Mouse (Mus musculus) CH12.LX (cell line): ENCODE data around the gene Mcf2l. TPM values are rescaled to one million over a fixed set of nuclear protein-coding genes. Genes with fewer than 3 reads are reported as not detected.

Source experiments
- DNase-seq: peaks from one replicate; pipeline ENCODE4 v3.0.0-alpha.2; 2013; ENCODE audit errors: extremely low read depth
- H3K27ac ChIP-seq: 2 replicates; pipeline ENCODE4 v1.5.1; 2012; ENCODE audit warnings: low read depth, mild to moderate bottlenecking, control low read depth, moderate library complexity; ENCODE audit not compliant: insufficient read depth
- H3K27me3 ChIP-seq: replicated peaks from 2 replicates; pipeline ENCODE3; 2012; ENCODE audit warnings: inconsistent platforms
- H3K36me3 ChIP-seq, 2 experiments: replicated peaks in 1 of 2; 2 replicates each; pipeline versions ENCODE3 to v1.6.1; 2012; ENCODE audit warnings: inconsistent platforms in 1 of 2, low read length in 1 of 2, mild to moderate bottlenecking in 1 of 2, mixed read lengths in 1 of 2, moderate library complexity in 1 of 2; ENCODE audit not compliant: control insufficient read depth in 1 of 2, insufficient read depth in 1 of 2
- H3K4me1 ChIP-seq, 2 experiments: 2 replicates each; pipeline ENCODE4 v1.6.1; 2012; ENCODE audit warnings: inconsistent platforms in 1 of 2, moderate library complexity in 1 of 2; ENCODE audit not compliant: insufficient read depth in 2 of 2, control insufficient read depth in 1 of 2
- H3K4me2 ChIP-seq: 2 replicates; pipeline ENCODE4 v1.6.1; 2012; ENCODE audit warnings: low read depth, mild to moderate bottlenecking, control low read depth; ENCODE audit not compliant: poor library complexity, insufficient read depth, severe bottlenecking
- H3K4me3 ChIP-seq, 3 experiments: fragments of 150-350 bp in 1 of 3; sonication (generic) in 1 of 3; replicated peaks in 1 of 3; 2 replicates each; pipeline versions ENCODE3 to v1.5.1; 2011 to 2012; ENCODE audit warnings: low read depth in 2 of 3, low read length in 2 of 3, mild to moderate bottlenecking in 2 of 3, moderate library complexity in 2 of 3, control low read depth in 1 of 3, improper control_type of control experiment in 1 of 3, inconsistent platforms in 1 of 3, mixed read lengths in 1 of 3; ENCODE audit not compliant: poor library complexity in 1 of 3
- H3K79me2 ChIP-seq: replicated peaks from 2 replicates; pipeline ENCODE4 v1.6.1; 2012; ENCODE audit warnings: mild to moderate bottlenecking, moderate library complexity; ENCODE audit not compliant: control insufficient read depth, poor library complexity, insufficient read depth, severe bottlenecking; ENCODE audit errors: extremely low read depth
- H3K9ac ChIP-seq: 2 replicates; pipeline ENCODE4 v1.6.1; 2012; ENCODE audit warnings: low read depth, mild to moderate bottlenecking, control low read depth, moderate library complexity; ENCODE audit not compliant: insufficient read depth
- H3K9me3 ChIP-seq: replicated peaks from 2 replicates; pipeline ENCODE3; 2012; ENCODE audit warnings: low read length, inconsistent platforms, mixed read lengths
- BHLHE40 ChIP-seq: IDR thresholded peaks from 2 replicates; pipeline ENCODE4 v1.6.1; 2011; ENCODE audit warnings: mild to moderate bottlenecking, low read depth, low read length, improper control_type of control experiment
- ELF1 ChIP-seq: IDR thresholded peaks from 2 replicates; pipeline ENCODE4 v1.6.1; 2014; ENCODE audit warnings: low read depth, mild to moderate bottlenecking, inconsistent platforms, low read length, improper control_type of control experiment
- ETS1 ChIP-seq: conservative IDR thresholded peaks from 2 replicates; pipeline ENCODE4 v1.6.1; 2012; ENCODE audit warnings: low read depth, mild to moderate bottlenecking, inconsistent platforms, low read length, improper control_type of control experiment, moderate library complexity
- JUN ChIP-seq: IDR thresholded peaks from 2 replicates; pipeline ENCODE4 v1.6.1; 2011; ENCODE audit warnings: low read depth, mild to moderate bottlenecking, low read length, improper control_type of control experiment, moderate library complexity; ENCODE audit not compliant: insufficient read depth
- MXI1 ChIP-seq: IDR thresholded peaks from 2 replicates; pipeline ENCODE4 v1.6.1; 2011; ENCODE audit warnings: mild to moderate bottlenecking, low read depth, low read length, improper control_type of control experiment
- MYC ChIP-seq: IDR thresholded peaks from 2 replicates; pipeline ENCODE4 v1.6.1; 2011; ENCODE audit warnings: low read depth, mild to moderate bottlenecking, improper control_type of control experiment, low read length
- RAD21 ChIP-seq: IDR thresholded peaks from 2 replicates; pipeline ENCODE4 v1.6.1; 2011; ENCODE audit warnings: low read depth, mild to moderate bottlenecking, low read length, improper control_type of control experiment, moderate library complexity
- RCOR1 ChIP-seq: conservative IDR thresholded peaks from 2 replicates; pipeline ENCODE4 v1.6.1; 2012; ENCODE audit warnings: low read depth, mild to moderate bottlenecking, inconsistent platforms, low read length, improper control_type of control experiment
- SIN3A ChIP-seq: IDR thresholded peaks from 2 replicates; pipeline ENCODE4 v1.6.1; 2012; ENCODE audit warnings: low read length, improper control_type of control experiment, inconsistent platforms
- ZC3H11A ChIP-seq: IDR thresholded peaks from 2 replicates; pipeline ENCODE4 v1.6.1; 2012; ENCODE audit warnings: low read depth, mild to moderate bottlenecking, inconsistent platforms, low read length, improper control_type of control experiment
- ZNF384 ChIP-seq: IDR thresholded peaks from 2 replicates; pipeline ENCODE4 v1.6.1; 2012; ENCODE audit warnings: low read depth, low read length, improper control_type of control experiment, inconsistent platforms
- dilution Hi-C: fragments of 300-500 bp; cut with MboI; formaldehyde crosslinking; loops from 2 replicates; pipeline ENCODE4 v1.14.3; 2020; ENCODE audit warnings: low sequenced_read_pairs; ENCODE audit not compliant: extremely low pct_unique_long_range_greater_than_20kb, extremely low pct_ligation_motif_present
- in situ Hi-C: fragments of 300-500 bp; cut with MboI; formaldehyde crosslinking; loops from 3 replicates; pipeline ENCODE4 v1.14.3; 2019; ENCODE audit warnings: low sequenced_read_pairs, low pct_ligation_motif_present, low pct_unique_long_range_greater_than_20kb, mixed read lengths
- polyA plus RNA-seq: library from polyadenylated mRNA; unstranded; fragments of >175 nt; gene quantifications from 2 replicates; pipeline ENCODE4 v1.2.1, GENCODE M21; 2012; ENCODE audit warnings: low read depth; ENCODE audit not compliant: insufficient read length
- total RNA-seq, 2 experiments: library from RNA; depleted of rRNA; stranded (reverse); fragments of 300-350 nt in 1 of 2; fragments of >200 nt in 1 of 2; gene quantifications; 2 replicates each; pipeline ENCODE4 v1.2.3; 2012 to 2014

Gene Mcf2l
- total and polyA plus RNA-seq, 3 experiments, result not detected

GRCm38 (mm10) chr8:12941161-12941926 lies 67.7 kb downstream of the Mcf2l start:
- no peaks in the 10 kb centered on the region for H3K36me3 ChIP-seq
- DNase-seq, result no peak

GRCm38 (mm10) chr8:12947604-12948573 lies 74.3 kb downstream of the Mcf2l start:
- Histone ChIP-seq H3K9ac (no peak overlapping the region), H3K4me2 (no peak overlapping the region), H3K4me3 (no peak overlapping the region), H3K4me1 (no peaks in the 10 kb centered on the region), H3K9me3 (no peaks in the 10 kb centered on the region), H3K27me3 (peaks cover 96% of the 10 kb centered on the region), H3K27ac (no peak overlapping the region), H3K79me2 (no peaks in the 10 kb centered on the region), H3K36me3 (no peaks in the 10 kb centered on the region)
- in situ Hi-C loops (no loop called here), dilution Hi-C loops (no loop called here)
- no peak for DNase-seq
- TF ChIP-seq JUN, result no peak
- no peak for TF ChIP-seq ZNF384
- TF ChIP-seq RAD21, result no peak

More at GRCm38 (mm10) chr8:12941161-12941926, 67.7 kb downstream of the Mcf2l start:
- in situ Hi-C loops (no loop called here), dilution Hi-C loops (no loop called here)
- Histone ChIP-seq H3K4me1 (no peaks in the 10 kb centered on the region), H3K9me3 (no peaks in the 10 kb centered on the region)
- TF ChIP-seq MXI1, result no peak
- no peak for TF ChIP-seq ZC3H11A
- no peak for TF ChIP-seq ELF1
- TF ChIP-seq ETS1, result no peak
- TF ChIP-seq RCOR1, result no peak
- no peak for TF ChIP-seq SIN3A
- TF ChIP-seq BHLHE40, result no peak
- TF ChIP-seq MYC, result no peak
- TF ChIP-seq, all 38 proteins: peak for 0
- no peak overlapping the region for H3K4me3 ChIP-seq
- peaks cover 96% of the 10 kb centered on the region for H3K27me3 ChIP-seq
- H3K79me2 ChIP-seq, result no peaks in the 10 kb centered on the region
- H3K27ac ChIP-seq, result no peak overlapping the region
- H3K9ac ChIP-seq, result no peak overlapping the region
- no peak overlapping the region for H3K4me2 ChIP-seq
